Mouse (Mus musculus) megakaryocyte, embryonic 14.5 days (primary cell): ENCODE results near the gene Chd9. TPM values are rescaled to one million over a fixed set of nuclear protein-coding genes. Genes with fewer than 3 reads are reported as not detected.

Source experiments
- H3K27me3 ChIP-seq: replicated peaks from 2 replicates; pipeline ENCODE3; 2012; ENCODE audit warnings: inconsistent platforms
- H3K36me3 ChIP-seq: replicated peaks from 2 replicates; pipeline ENCODE3; 2012; ENCODE audit warnings: low read length, inconsistent platforms, mixed read lengths
- H3K4me1 ChIP-seq: 2 replicates; pipeline ENCODE4 v1.6.1; 2012; ENCODE audit warnings: inconsistent platforms
- H3K4me3 ChIP-seq: replicated peaks from 2 replicates; pipeline ENCODE3; 2012; ENCODE audit warnings: moderate library complexity, mild to moderate bottlenecking, inconsistent platforms
- H3K9me3 ChIP-seq: 2 replicates; pipeline ENCODE4 v1.6.1; 2012; ENCODE audit warnings: inconsistent platforms
- FLI1 ChIP-seq: IDR thresholded peaks from 2 replicates; pipeline ENCODE4 v1.6.1; 2012; ENCODE audit warnings: low read length, inconsistent platforms, mixed read lengths
- GATA1 ChIP-seq: IDR thresholded peaks from 3 replicates; pipeline ENCODE4 v1.6.1; 2012; ENCODE audit warnings: mixed read lengths, low read length, inconsistent platforms, borderline replicate concordance
- polyA plus RNA-seq: library from polyadenylated mRNA; stranded (reverse); fragments of >175 nt; gene quantifications from 2 replicates; pipeline ENCODE4 v1.2.3, GENCODE M21; 2012; ENCODE audit warnings: low replicate concordance; ENCODE audit not compliant: insufficient read depth

The Chd9 gene
- polyA plus RNA-seq, 1 experiment = 0.65 TPM

DNA sequence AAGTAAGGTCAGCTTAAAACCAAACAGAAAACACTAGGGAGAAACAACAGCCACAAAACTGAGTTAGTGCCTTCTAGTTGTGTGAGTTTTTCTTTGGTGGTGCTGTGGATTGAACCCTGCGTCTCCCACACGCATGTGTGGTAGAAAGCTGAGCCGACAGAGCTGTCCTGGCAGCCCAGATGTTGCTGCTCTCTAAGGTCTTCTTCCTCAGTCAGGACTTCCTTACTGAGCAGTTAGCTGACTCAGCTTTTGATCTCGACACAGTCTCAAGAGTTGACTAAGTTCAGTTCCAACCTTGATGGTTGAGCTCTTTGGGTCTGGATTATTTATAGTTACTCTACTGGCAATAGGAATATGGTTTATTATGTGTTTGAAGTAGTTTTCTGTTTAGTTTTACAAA is 133.5 kb downstream of the Chd9 start:
- Histone ChIP-seq H3K9me3 (no peaks in the 10 kb centered on the region), H3K27me3 (no peaks in the 10 kb centered on the region), H3K4me3 (peak overlapping the region; percentile 84), H3K4me1 (peaks cover 38% of the 10 kb centered on the region), H3K36me3 (peaks cover 32% of the 10 kb centered on the region)
- TF ChIP-seq FLI1 (no peak), GATA1 (no peak)

DNA sequence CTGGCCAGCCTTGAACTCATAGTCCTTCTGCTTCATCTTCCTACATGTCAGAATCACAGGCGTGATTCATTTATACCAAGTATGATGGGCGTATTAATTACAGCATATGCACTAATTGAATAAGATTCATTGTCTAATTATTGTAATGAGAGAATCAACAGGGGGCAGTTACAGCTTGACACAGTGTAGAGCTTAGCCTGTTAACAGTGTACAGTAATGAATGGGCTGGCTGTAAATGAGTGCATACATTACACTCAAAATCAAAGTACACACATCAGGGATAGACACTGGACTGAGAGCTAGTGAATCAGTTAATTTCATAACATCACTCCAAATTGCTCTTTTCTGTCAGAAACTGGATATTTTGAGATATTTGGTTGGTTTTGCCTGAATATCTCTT is 135.9 kb downstream of the Chd9 start:
- TF ChIP-seq FLI1 (no peak), GATA1 (no peak)
- Histone ChIP-seq H3K4me3 (no peak overlapping the region), H3K9me3 (no peaks in the 10 kb centered on the region), H3K36me3 (peaks cover 39% of the 10 kb centered on the region), H3K27me3 (no peaks in the 10 kb centered on the region), H3K4me1 (peaks cover 28% of the 10 kb centered on the region)

DNA sequence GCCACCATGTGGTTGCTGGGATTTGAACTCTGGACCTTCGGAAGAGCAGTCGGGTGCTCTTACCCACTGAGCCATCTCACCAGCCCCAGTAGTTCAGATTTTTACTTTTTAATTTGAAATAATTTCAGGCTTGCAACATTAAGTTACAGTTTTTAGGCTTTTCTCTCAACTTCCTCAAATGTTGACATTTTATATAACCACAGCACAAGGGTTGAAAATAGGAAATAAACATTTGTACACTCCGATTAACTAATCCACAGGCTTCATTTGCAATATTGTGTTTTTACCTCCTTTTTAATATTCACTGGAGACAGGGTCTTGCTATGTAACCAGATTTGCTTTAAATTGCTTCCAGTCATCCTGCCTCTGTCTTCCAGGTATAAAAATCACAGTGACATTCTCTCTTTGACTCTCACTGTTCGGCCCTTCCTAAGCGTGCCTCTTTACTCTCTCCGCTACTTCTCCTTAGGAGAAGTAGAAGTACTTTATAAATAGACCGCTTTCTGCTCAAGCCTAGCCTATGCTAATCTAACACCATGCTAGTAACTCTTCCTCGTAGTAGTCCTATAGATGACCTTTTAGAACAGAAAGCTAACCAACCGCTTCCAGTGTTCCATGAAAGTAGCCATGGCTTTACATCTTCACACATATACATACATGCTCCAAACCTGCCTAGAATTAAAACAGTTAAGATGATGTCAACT is 137.5 kb downstream of the Chd9 start:
- Histone ChIP-seq H3K9me3 (no peaks in the 10 kb centered on the region), H3K27me3 (no peaks in the 10 kb centered on the region), H3K4me1 (peaks cover 20% of the 10 kb centered on the region), H3K36me3 (peaks cover 28% of the 10 kb centered on the region), H3K4me3 (no peak overlapping the region)
- TF ChIP-seq GATA1 (no peak), FLI1 (no peak)

DNA sequence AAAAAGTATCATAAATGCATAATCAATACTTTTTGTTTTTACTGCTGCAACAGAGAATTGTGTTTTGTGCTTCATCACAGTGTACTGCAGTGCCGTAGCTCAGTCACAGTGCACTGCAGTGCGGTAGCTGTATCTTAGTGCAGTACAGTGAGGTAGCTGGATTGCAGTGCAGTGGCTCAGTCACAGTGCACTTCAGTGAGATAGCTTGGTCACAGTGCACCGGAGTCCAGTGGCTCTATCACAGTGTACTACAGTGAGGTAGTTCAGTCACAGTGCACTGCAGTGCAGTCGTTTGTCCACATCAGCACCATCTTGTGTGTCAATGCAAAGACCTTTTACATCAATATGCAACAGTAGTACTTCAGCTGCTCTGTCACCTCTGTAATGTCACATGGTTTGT is 140.2 kb downstream of the Chd9 start:
- H3K36me3 ChIP-seq = peaks cover 33% of the 10 kb centered on the region
- TF ChIP-seq GATA1 (no peak), FLI1 (no peak)
- H3K4me1 ChIP-seq = peaks cover 9% of the 10 kb centered on the region
- no peaks in the 10 kb centered on the region for H3K27me3 ChIP-seq
- H3K9me3 ChIP-seq = no peaks in the 10 kb centered on the region
- peak overlapping the region; percentile 40 for H3K4me3 ChIP-seq

DNA sequence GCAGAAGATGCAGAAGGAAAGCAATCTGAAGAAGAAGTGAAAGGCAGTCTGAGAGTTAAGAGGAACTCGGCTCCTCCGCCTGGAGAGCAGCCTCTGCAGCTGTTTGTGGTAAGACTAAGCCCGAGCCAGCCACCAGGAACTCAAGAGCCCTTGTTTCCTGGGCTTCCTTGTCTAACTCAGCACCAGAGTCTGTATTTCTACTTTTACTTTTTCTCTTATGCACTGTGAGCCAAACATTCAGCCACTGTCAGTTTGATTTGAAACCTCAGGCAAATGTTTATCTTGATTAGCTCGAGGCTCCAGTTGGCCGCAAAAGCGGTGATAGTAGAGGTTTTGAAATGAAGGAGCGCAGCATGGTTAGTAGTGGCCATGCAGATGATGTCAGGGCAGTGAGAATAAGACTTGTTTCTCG is 148.8 kb downstream of the Chd9 start:
- peaks cover 73% of the 10 kb centered on the region for H3K36me3 ChIP-seq
- H3K4me3 ChIP-seq = peak overlapping the region; percentile 54
- no peak for TF ChIP-seq FLI1
- no peak for TF ChIP-seq GATA1

DNA sequence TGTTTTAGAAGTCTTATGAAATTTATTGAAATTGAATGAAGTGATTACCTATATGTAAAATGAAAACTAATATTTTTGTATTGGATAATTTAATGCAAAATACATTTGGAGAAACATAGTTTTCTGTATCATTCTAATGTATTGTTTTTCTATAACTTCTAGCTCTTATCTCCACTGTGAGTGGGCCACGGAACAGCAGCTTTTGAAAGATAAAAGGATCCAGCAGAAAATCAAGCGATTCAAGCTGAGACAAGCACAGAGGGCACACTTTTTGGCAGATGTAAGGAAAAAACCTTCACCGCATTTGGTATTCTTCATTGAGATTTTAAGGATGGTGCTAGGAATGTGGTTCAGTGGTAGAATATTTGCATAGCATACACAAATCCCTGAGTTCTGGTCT is 150.6 kb downstream of the Chd9 start:
- no peaks in the 10 kb centered on the region for H3K27me3 ChIP-seq
- TF ChIP-seq FLI1 (no peak), GATA1 (no peak)
- H3K4me3 ChIP-seq = no peak overlapping the region
- H3K4me1 ChIP-seq = peaks cover 10% of the 10 kb centered on the region
- H3K36me3 ChIP-seq = peaks cover 75% of the 10 kb centered on the region
- H3K9me3 ChIP-seq = no peaks in the 10 kb centered on the region

More for the DNA sequence above, 148.8 kb downstream of the Chd9 start:
- Histone ChIP-seq H3K27me3 (no peaks in the 10 kb centered on the region), H3K9me3 (no peaks in the 10 kb centered on the region), H3K4me1 (peaks cover 12% of the 10 kb centered on the region)

DNA sequence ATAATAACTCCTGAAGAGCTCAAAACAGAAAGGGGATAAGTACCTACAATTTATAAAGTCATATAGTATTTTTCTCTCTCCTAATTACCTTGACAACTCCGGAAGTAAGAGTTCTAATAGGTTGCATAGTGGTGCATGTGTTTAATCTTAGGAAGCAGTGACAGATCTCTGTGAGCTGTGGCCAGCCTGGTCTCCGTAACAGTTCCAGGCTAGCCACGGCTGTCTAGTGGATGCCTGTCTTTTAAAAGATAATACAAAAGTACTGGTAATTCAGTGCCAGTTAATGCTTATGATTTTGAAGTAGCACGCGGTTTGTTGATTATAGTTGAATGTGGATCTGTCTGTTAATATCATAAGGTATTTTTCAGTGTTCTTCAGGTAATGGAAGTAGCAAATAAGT is 151.1 kb downstream of the Chd9 start:
- TF ChIP-seq FLI1 (no peak), GATA1 (no peak)
- H3K4me1 ChIP-seq = peaks cover 10% of the 10 kb centered on the region
- no peaks in the 10 kb centered on the region for H3K27me3 ChIP-seq
- no peaks in the 10 kb centered on the region for H3K9me3 ChIP-seq
- H3K36me3 ChIP-seq = peaks cover 75% of the 10 kb centered on the region
- H3K4me3 ChIP-seq = no peak overlapping the region

DNA sequence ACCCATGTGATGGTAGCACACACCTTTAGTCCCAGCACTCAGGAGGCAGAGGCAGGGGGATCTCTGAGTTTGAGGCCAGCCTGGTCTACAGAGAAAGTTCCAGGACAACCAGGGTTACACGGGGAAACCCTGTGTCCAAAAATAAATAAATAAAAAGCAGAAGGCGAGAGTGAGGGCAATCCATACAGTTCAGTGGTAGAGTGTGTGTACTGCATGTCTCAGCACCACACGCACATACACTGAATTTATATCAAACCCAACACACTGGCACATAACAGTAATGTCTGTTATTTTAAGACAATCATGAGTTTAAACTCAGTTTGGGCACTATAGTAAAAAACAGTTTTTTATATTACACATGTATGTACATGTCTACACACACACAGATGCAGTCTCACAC is 153.9 kb downstream of the Chd9 start:
- Histone ChIP-seq H3K9me3 (no peaks in the 10 kb centered on the region), H3K27me3 (no peaks in the 10 kb centered on the region), H3K4me1 (peaks cover 2% of the 10 kb centered on the region; the same call in 1 of the 2 replicates), H3K36me3 (peaks cover 78% of the 10 kb centered on the region), H3K4me3 (no peak overlapping the region)
- no peak for TF ChIP-seq GATA1
- no peak for TF ChIP-seq FLI1

DNA sequence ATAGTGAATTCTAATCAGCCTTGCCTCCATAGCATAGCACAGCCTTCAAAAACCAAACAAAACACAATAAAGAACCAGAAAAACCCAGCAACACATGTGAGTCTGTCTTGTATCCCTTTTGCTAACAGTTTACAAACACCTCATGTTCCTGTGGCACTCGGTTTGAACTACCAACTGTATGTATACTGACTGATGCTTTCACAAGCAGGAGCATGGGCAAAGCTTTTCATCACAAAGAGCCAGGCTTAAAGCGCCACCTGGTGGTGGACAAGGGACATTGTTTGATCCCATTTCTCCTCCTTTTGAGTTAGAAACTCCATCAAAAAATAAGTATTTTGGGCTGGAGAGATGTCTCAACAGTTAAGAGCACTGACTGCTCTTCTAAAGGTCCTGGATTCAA is 191.6 kb downstream of the Chd9 start:
- H3K36me3 ChIP-seq = peaks cover 94% of the 10 kb centered on the region
- no peaks in the 10 kb centered on the region for H3K27me3 ChIP-seq
- no peak overlapping the region for H3K4me3 ChIP-seq
- H3K9me3 ChIP-seq = no peaks in the 10 kb centered on the region
- TF ChIP-seq FLI1 (no peak), GATA1 (no peak)
- H3K4me1 ChIP-seq = no peaks in the 10 kb centered on the region

DNA sequence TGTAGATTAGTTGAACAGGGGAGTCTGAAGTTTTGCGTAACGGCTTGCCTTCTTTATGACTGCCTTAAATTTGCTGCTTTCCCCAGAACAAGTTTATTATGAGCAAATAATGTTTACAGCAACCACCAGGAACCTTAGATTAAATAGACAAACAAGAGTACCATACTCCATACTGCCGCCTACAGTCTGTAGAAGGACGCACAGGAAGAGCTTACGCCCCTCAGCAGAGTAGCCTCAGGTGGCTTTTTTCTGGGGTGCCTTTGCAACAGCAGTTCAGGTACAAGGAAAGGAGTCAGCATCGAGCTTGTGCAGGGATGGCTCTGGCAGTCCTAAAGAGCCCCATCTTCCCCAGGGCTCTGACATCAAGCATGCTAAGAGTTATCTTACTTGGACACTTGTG is 206.3 kb downstream of the Chd9 start:
- TF ChIP-seq FLI1 = no peak
- no peak for TF ChIP-seq GATA1
- Histone ChIP-seq H3K27me3 (no peaks in the 10 kb centered on the region), H3K4me1 (no peaks in the 10 kb centered on the region), H3K36me3 (peaks cover 98% of the 10 kb centered on the region), H3K4me3 (no peak overlapping the region), H3K9me3 (no peaks in the 10 kb centered on the region)

DNA sequence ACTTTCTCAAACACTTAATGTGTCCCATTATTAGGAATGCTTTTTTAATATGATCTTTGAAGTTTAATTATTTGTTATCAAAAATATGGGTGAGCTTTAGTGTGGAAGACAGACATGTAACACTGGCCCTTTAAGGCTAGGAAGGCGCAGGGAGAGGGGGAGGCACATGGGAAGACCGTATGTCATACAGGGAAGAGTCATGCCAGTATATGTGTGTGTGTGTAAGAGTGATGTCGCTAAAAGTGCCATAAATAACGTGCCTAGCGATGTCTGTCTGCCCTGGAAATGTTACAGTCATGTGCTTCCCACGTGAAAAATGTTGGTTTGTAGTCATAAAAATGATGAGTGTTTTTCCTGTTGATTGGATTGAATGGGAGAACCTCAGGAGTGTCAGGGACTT is 208.8 kb downstream of the Chd9 start:
- Histone ChIP-seq H3K36me3 (peaks cover 93% of the 10 kb centered on the region), H3K9me3 (no peaks in the 10 kb centered on the region), H3K4me3 (no peak overlapping the region), H3K4me1 (no peaks in the 10 kb centered on the region), H3K27me3 (no peaks in the 10 kb centered on the region)
- TF ChIP-seq GATA1 (no peak), FLI1 (no peak)
